Mouse (Mus musculus) thymus, adult 2 months (tissue): ENCODE results near the gene Slco4c1.

Experiments used
- CTCF ChIP-seq: fragments of 200-500 bp; IDR thresholded peaks from 2 replicates; pipeline ENCODE4 v1.5.1; 2012; ENCODE audit warnings: mild to moderate bottlenecking, control low read depth, low read length, moderate library complexity, borderline replicate concordance; ENCODE audit not compliant: control insufficient read depth, poor library complexity, insufficient read depth; ENCODE audit errors: extremely low read depth
- POLR2A ChIP-seq: fragments of 200-500 bp; IDR thresholded peaks from 2 replicates; pipeline ENCODE4 v1.6.1; 2012; ENCODE audit warnings: mild to moderate bottlenecking, low read length, control low read depth, moderate library complexity; ENCODE audit not compliant: control insufficient read depth, poor library complexity, insufficient read depth; ENCODE audit errors: extremely low read depth

GRCm38 (mm10) chr1:96876076-96876475, 4.1 kb upstream of the Slco4c1 start:
- no peak for TF ChIP-seq CTCF
- no peak for TF ChIP-seq POLR2A
